Mouse (Mus musculus): ENCODE data around the gene Hspa13. TPM values are rescaled to one million over a fixed set of nuclear protein-coding genes. Genes with fewer than 3 reads are reported as not detected.

Hspa13 gene
- polyA plus RNA-seq, 1 experiment from 2014 or later, result 18.4 TPM

DNA sequence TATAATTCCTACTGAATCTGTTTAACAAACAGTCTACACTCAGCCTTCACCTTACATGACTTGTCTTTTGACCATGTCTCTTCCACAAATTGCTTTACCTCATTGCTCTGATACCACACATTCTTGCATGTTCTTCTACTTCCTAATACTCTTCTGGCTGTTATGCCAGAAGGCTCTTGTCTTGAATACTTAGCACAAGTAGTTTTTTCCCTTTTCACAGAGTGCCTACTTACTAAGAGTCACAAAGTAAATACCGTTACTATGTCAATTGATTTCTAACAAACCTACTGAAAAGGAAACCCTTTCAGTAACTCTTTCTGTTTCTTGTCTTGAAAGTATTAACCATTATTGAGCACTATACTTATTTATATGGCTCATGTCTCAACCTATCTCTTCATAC lies 18.0 kb downstream of the Hspa13 start:
- Histone ChIP-seq H3K27ac (ENCODE audit: low read length) (no peak overlapping the region), H3K4me1 (ENCODE audit: insufficient read depth, low read depth, low read length) (no peaks in the 10 kb centered on the region), H3K27me3 (replicated peaks; ENCODE audit: insufficient read depth, low read length) (no peaks in the 10 kb centered on the region), H3K4me3 (ENCODE audit: low read depth, low read length) (no peak overlapping the region), H3K9me3 (ENCODE audit: low read length) (no peaks in the 10 kb centered on the region), H3K36me3 (ENCODE audit: insufficient read depth, low read length) (no peaks in the 10 kb centered on the region), H3K9ac (replicated peaks; ENCODE audit: low read depth) (no peak overlapping the region), H3K4me2 (replicated peaks; ENCODE audit: low read depth, low read length) (no peak overlapping the region)
- peak; percentile 33; the same call in 1 of the 2 replicates for ATAC-seq
- DNase-seq (ENCODE audit: low spot score), result peak; percentile 66
- TF ChIP-seq EP300 (IDR thresholded peaks at IDR 0.05) (peak; percentile 62), CTCF (IDR thresholded peaks at IDR 0.05) (no peak)
- 61% methylated on average over 1 of the region's 1 CpGs for WGBS

DNA sequence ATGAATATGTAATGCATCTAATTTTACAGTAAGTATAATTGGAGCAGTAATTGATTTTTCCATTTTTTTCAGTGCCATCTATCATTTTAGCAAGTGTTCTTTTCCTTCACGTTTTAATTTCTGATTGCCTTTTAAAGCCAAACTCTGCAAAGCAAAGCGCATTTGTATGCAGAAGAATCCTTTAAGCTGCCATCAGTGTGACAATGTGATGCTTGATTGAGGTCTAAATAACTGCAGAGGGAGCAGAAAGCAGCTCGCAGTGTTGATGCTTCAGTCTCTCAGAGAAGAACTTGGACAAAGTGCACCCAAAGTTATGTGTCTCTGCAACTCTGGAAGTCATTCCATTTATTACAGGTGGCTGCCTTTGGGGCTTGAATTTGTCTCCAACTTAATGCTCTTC lies 22.9 kb downstream of the Hspa13 start:
- no peak for ATAC-seq
- Histone ChIP-seq H3K4me3 (ENCODE audit: low read depth, low read length) (no peak overlapping the region), H3K27ac (ENCODE audit: low read length) (no peak overlapping the region), H3K4me2 (replicated peaks; ENCODE audit: low read depth, low read length) (no peak overlapping the region), H3K9me3 (ENCODE audit: low read length) (no peaks in the 10 kb centered on the region), H3K4me1 (ENCODE audit: insufficient read depth, low read depth, low read length) (no peaks in the 10 kb centered on the region), H3K9ac (replicated peaks; ENCODE audit: low read depth) (no peak overlapping the region), H3K36me3 (ENCODE audit: insufficient read depth, low read length) (no peaks in the 10 kb centered on the region), H3K27me3 (replicated peaks; ENCODE audit: insufficient read depth, low read length) (no peaks in the 10 kb centered on the region)
- TF ChIP-seq EP300 (IDR thresholded peaks at IDR 0.05), result no peak
- TF ChIP-seq CTCF (IDR thresholded peaks at IDR 0.05), result no peak
- no peak for DNase-seq (ENCODE audit: low spot score)
- 51% methylated on average over 3 of the region's 3 CpGs for WGBS

DNA sequence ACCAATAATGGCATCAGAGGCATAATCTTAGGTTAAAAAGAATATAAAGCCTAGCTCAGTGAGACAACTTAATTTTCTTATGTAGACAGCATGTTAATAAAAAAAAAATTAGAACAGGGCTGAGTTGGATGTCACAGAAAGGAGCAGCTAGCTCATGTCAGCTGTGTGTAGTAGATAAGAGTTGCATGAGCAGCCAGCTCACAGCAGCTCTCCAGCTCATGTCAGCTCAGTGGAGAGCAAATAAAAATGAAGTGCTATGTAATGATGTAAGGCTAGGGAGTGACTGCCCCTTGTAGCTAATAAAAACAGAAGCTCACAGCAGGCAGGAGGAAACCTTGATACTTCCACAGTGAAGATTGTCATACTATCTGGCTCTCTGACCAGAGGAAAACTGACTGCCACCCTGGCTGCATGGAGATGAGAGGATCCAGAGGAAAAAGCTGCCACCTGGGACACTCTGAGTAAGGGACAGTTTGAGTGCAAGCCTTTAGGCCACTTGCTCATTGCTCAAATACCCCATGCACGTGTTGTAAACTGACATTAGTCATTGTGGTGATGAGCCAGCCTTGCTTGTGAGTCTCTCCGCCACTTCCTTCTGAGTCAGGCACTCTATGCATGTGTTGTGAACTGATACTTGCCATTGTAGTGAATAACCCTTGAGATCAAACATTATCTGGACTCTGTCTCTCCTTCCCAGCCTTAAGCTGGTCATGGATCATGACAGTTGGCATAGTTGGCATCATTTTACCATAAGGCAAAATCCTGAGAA lies 49.3 kb downstream of the Hspa13 start:
- WGBS, result 33% methylated on average over 2 of the region's 2 CpGs
- ATAC-seq (peak; percentile 87), DNase-seq (ENCODE audit: low spot score) (peak; percentile 55)
- no peaks in the 10 kb centered on the region for H3K4me1 ChIP-seq (ENCODE audit: insufficient read depth, low read depth, low read length)
- no peaks in the 10 kb centered on the region for H3K9me3 ChIP-seq (ENCODE audit: low read length)
- H3K4me3 ChIP-seq (ENCODE audit: low read depth, low read length), result no peak overlapping the region
- no peaks in the 10 kb centered on the region for H3K36me3 ChIP-seq (ENCODE audit: insufficient read depth, low read length)
- no peaks in the 10 kb centered on the region for H3K27me3 ChIP-seq (replicated peaks; ENCODE audit: insufficient read depth, low read length)
- no peak overlapping the region for H3K4me2 ChIP-seq (replicated peaks; ENCODE audit: low read depth, low read length)
- no peak overlapping the region for H3K9ac ChIP-seq (replicated peaks; ENCODE audit: low read depth)
- no peak overlapping the region for H3K27ac ChIP-seq (ENCODE audit: low read length)
- TF ChIP-seq CTCF (IDR thresholded peaks at IDR 0.05) (no peak), EP300 (IDR thresholded peaks at IDR 0.05) (no peak)

DNA sequence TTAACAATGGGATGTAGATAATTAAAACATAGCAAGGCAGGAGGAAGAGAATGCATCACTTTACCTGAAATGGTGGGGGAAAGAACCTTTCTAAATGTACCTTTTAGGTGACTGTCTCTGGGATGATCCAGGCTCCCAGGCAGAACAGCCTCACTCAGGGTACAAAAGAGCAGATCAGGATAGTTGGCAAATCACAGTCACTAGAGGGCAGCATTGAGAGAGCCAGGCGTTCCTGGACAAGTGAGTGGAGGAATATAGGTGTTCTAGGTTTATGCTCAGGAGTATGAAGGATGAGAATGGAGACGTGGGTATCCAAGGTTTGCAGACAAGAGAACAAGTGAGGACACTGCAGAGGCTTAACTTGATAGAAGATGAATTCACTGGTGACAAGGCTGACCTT lies 70.7 kb downstream of the Hspa13 start:
- peak; percentile 46 for DNase-seq (ENCODE audit: low spot score)
- H3K9ac ChIP-seq (replicated peaks; ENCODE audit: low read depth), result no peak overlapping the region

More for the DNA sequence above, 70.7 kb downstream of the Hspa13 start:
- Histone ChIP-seq H3K27ac (ENCODE audit: low read length) (no peak overlapping the region), H3K4me2 (replicated peaks; ENCODE audit: low read depth, low read length) (no peak overlapping the region), H3K9me3 (ENCODE audit: low read length) (no peaks in the 10 kb centered on the region), H3K4me3 (ENCODE audit: low read depth, low read length) (no peak overlapping the region), H3K4me1 (ENCODE audit: insufficient read depth, low read depth, low read length) (no peaks in the 10 kb centered on the region), H3K27me3 (replicated peaks; ENCODE audit: insufficient read depth, low read length) (no peaks in the 10 kb centered on the region), H3K36me3 (ENCODE audit: insufficient read depth, low read length) (no peaks in the 10 kb centered on the region)
- TF ChIP-seq EP300 (IDR thresholded peaks at IDR 0.05), result no peak
- peak; percentile 84 for TF ChIP-seq CTCF (IDR thresholded peaks at IDR 0.05)
- WGBS, result 10% methylated on average over 2 of the region's 2 CpGs
- peak; percentile 55; the same call in 1 of the 2 replicates for ATAC-seq

Small RNA genes within 50 kb of the gene (microRNA-seq; reads per million reads assigned to microRNA genes)
- not detected for gene Gm22923

Other genes with a start within 250 kb of the Hspa13 start
- not detected in 2 replicates for gene Lipi, start 181.0 kb downstream of the Hspa13 start, polyA plus RNA-seq (2015; fragmentation: Nextera tagmentation; extraction: Ambion mirVana)
- 0.20 and 0.37 TPM in 2 replicates for gene Rbm11, start 174.3 kb downstream of the Hspa13 start, polyA plus RNA-seq (2015; fragmentation: Nextera tagmentation; extraction: Ambion mirVana)

Data from lung, postnatal 0 days (tissue).